In the genomic region with DNA sequence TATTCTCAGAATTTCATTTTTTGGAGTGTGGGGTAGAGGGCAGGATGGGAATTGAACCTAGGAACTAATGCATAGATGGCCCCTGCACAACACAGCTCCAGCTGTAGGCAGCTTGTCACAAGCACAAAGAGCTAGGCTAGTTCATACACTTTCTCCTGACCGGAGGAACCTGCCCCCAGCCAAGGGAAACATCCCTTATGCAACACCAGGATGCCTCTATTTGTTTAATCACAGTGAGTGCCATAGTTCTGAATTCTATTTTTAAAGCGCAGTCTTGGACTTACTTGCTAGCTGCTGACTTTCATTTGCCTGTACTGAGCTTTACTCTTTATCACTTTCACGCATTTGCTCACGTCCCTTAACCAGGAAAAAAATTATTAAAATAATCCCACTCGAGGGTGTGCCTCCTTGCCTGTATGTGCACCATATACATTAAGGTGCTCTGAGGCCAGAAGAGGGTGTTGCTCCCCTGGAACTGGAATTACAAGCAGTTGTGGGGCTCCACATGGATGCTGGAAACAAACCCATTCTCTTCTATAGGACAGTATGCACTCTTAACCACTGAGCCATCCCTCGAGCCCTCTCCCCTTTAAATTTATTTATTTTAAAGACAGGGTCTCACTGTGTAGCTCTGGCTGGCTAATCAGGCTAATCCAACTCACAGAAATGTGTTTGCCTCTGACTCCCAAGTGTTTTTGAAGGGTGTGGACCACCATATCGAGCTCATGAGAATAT, we compare ENCODE assay signal across 7 mouse cellular contexts. TPM values are rescaled to one million over a fixed set of nuclear protein-coding genes. Genes with fewer than 3 reads are reported as not detected.
DNase-seq lines count a peak whose midpoint lies in the region; ATAC-seq and TF ChIP-seq lines count a peak whose summit lies in the region.

No protein-coding gene starts in this region.

- TF ChIP-seq CTCF in testis, adult 2 months (IDR thresholded peaks at IDR 0.05; ENCODE audit: control insufficient read depth, insufficient read depth, insufficient replicate concordance, low read depth, low read length) = no peak

- 83% methylated on average over 7 of the region's 7 CpGs for WGBS in hindbrain, embryonic 11.5 days

- no peaks in the 10 kb centered on the region for H3K27me3 ChIP-seq in testis, adult 2 months (ENCODE audit: control insufficient read depth, insufficient read depth, low read length)
- H3K27me3 ChIP-seq in hindbrain, embryonic 11.5 days (ENCODE audit: control insufficient read depth, insufficient read depth, low read length) = no peaks in the 10 kb centered on the region

- H3K9ac ChIP-seq in hindbrain, embryonic 11.5 days (ENCODE audit: low read depth, low read length) = no peak overlapping the region

- ATAC-seq in hindbrain, embryonic 11.5 days (ENCODE audit: low FRiP score) = no peak

- H3K9me3 ChIP-seq in hindbrain, embryonic 11.5 days (ENCODE audit: control insufficient read depth, low read length) = no peaks in the 10 kb centered on the region

- no peak for DNase-seq in testis, postnatal 14 days (ENCODE audit: low spot score)
- DNase-seq in hindbrain, embryonic 11.5 days (ENCODE audit: low spot score) = peak; percentile 2
- DNase-seq in lung, postnatal 10 days = peak; percentile 42
- DNase-seq in urinary bladder, adult 18-20 months (ENCODE audit: low spot score in 2 of 2) = no peak
- no peak for DNase-seq in adrenal gland, postnatal 36 days
- no peak for DNase-seq in spleen, adult 18-20 months

- H3K27ac ChIP-seq in testis, adult 2 months (ENCODE audit: control insufficient read depth, insufficient read depth, low read depth, low read length) = no peak overlapping the region; the same call in 1 of the 2 replicates
- no peak overlapping the region for H3K27ac ChIP-seq in hindbrain, embryonic 11.5 days (ENCODE audit: low read depth, low read length)

- no peak overlapping the region for H3K4me2 ChIP-seq in hindbrain, embryonic 11.5 days (replicated peaks; ENCODE audit: low read depth, low read length)

- TF ChIP-seq POLR2A in testis, adult 2 months (IDR thresholded peaks at IDR 0.05; ENCODE audit: control insufficient read depth, low read depth, low read length) = no peak

- H3K4me1 ChIP-seq in testis, adult 2 months (ENCODE audit: control insufficient read depth, insufficient read depth, low read length) = peaks cover 2% of the 10 kb centered on the region
- H3K4me1 ChIP-seq in hindbrain, embryonic 11.5 days (replicated peaks; ENCODE audit: control insufficient read depth, insufficient read depth, low read length) = no peaks in the 10 kb centered on the region

- H3K4me3 ChIP-seq in testis, adult 2 months (ENCODE audit: control insufficient read depth, low read depth, low read length) = peak overlapping the region; percentile 92
- H3K4me3 ChIP-seq in hindbrain, embryonic 11.5 days (ENCODE audit: low read depth, low read length) = no peak overlapping the region

- H3K36me3 ChIP-seq in testis, adult 2 months (ENCODE audit: control insufficient read depth, insufficient read depth, low read length) = no peaks in the 10 kb centered on the region
- no peaks in the 10 kb centered on the region for H3K36me3 ChIP-seq in hindbrain, embryonic 11.5 days (ENCODE audit: control insufficient read depth, insufficient read depth, low read length)

RNA-seq across cellular contexts. Expression of gene Abhd5, which starts 0.8 kb away (rescaled TPM):
- 238 and 296 TPM in 2 replicates for polyA plus RNA-seq in testis, adult 2 months (2012; rRNA removed)
- 21.9 and 23.7 TPM in 2 replicates for polyA plus RNA-seq in hindbrain, embryonic 11.5 days (2014; fragmentation: Nextera tagmentation; extraction: Ambion mirVana)
- 100 to 1,000 TPM in 1 of 2 experiments, 10 to 100 TPM in 1; 91.9 to 117 TPM for total RNA-seq in adrenal gland, postnatal 36 days (2021)

RNA-seq across cellular contexts. Expression of gene Ano10, which starts 56.3 kb away (rescaled TPM):
- 53.8 and 61.8 TPM in 2 replicates for polyA plus RNA-seq in testis, adult 2 months (2012; rRNA removed)
- 51.9 and 52.5 TPM in 2 replicates for polyA plus RNA-seq in hindbrain, embryonic 11.5 days (2014; fragmentation: Nextera tagmentation; extraction: Ambion mirVana)
- total RNA-seq in adrenal gland, postnatal 36 days (2021) = 10 to 100 TPM; 61.7 to 95.9 TPM

Comparison
In these comparisons a context has a peak if more than half of its experiments do, and no peak if none do; other contexts are left out.
1. DNase-seq: peak in hindbrain, embryonic 11.5 days (single experiment) and lung, postnatal 10 days (single experiment); none in testis, postnatal 14 days (single experiment), urinary bladder, adult 18-20 months (0 of 2), adrenal gland, postnatal 36 days (0 of 2) and spleen, adult 18-20 months (0 of 2).